Mouse (Mus musculus): Measurements from ENCODE around the gene Zfp385b.

The Zfp385b gene

DNA sequence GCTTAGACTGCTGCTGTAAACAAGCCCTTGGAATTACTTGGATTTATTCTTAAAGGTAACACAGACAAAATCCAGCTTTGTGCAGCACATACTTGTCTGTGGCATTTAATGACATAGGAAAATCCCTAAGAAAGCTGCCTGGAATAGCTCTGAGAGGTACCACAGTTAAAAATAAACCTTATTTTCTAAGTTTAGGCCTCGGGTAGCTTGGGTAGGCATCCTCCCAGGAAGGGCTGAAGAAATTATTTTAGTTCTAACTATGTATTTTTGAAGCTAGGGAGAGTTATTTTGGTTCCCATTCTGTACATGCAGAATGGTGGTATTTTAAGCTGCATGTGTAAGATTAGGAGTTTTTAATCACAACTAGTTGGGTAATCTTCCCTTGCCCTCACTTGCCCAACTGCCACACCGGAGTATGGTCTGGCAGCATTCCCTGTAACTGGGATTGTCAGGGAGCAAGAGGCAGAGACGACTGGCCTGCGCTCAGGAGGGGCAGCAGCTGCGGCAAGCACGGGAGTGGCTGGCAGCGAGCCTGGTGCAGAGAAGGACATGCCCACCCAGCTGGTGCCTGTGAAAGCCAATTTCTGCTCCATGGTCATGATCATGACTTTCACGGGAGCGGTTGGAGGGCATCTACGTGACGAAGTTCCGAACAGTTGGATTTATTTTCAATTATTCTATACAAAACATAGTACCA, 230.1 kb downstream of the Zfp385b start:
- no peak for DNase-seq (ENCODE audit: low spot score in 2 of 2)

DNA sequence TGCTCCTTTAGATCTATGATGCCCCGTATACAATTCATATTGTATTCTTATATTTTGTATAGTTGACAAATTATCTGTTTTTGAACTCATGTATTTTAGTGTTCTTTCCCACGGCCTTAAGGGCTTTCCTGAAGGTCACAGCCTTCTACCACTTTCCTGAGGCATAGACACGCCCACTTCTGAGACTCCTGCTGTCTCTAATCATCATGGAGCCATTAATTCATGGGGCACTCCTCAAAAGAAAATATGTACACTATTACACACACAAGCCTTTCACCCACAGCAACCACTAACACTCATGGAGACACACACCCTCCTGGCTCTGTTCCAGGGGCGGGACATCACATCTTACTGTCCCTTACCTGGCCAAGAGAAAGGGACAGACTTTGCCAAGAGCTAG, 232.1 kb downstream of the Zfp385b start:
- no peak for DNase-seq (ENCODE audit: low spot score in 2 of 2)

DNA sequence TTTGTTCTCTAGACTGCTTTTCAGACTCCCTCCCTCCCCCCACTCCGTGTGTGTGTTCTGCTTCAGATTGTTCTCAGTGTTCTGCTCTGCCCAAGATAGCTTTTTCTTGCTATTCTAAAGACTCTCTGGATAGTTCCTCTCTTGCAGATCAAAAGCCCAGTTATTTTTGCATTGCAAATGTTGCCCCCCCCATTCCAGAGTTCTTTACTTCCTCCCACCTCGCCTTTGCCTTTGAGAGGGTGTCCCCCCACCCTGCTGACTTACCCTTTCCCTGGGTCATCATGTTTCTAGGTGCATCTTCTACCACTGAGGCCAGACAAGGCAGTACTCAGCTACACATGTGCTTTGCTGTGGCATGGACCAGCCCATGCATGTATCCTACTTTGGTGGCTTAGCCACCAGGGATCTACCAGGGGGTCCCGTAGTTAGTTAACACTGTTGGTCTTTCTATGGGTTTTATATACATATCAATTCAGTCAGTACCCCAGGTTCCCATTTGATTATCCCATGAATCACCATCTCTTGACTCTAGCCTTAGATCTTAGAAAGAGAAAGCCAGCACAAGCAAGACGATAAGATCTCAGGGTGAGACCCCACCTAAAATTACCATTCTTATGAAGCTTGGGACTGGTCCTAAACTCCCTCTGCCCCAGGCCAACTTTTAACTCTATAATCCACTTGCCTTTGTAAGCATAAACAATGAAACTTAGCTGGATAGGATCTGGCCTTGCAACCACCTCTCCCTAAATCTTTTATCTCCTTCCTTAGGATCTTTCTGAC, 232.7 kb downstream of the Zfp385b start:
- no peak for DNase-seq (ENCODE audit: low spot score in 2 of 2)

DNA sequence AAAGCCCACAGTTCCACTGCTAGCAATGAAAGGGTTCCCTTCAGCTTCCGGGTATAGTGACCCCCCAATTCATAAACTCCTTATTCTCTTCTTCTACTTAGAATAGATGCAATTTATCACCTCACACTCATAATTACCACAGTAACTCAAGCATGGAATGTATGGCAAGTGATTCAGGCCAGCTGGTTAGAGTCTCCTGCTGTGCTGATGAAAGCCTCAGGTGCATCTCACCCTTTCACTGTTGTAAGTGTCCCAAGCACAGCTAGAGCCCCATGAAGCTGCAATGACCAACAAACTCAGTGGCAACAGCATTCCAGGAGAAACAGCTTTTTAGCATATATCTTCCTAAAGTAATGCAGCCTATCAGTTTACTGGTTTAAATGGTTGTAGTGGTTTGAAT, 235.9 kb downstream of the Zfp385b start:
- no peak for DNase-seq (ENCODE audit: low spot score in 2 of 2)

DNA sequence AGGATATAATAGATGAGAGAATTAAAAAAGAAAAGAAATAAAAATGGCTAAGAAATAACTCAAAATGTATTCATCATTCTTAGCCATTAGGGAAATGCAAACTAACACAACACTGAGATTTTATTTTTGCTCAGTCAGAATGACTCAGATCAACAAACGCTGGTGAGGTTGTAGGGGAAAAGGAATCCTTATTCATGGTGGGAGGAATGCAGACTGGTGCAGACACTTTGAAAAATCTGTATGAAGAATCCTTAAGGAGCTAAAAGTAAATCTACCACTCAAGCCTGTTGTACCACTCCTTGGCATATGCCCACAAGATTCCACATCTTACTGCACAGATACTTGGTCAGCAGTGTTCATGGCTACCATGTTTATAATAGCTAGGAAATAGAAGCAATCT, 242.9 kb downstream of the Zfp385b start:
- no peak for DNase-seq (ENCODE audit: low spot score in 2 of 2)

DNA sequence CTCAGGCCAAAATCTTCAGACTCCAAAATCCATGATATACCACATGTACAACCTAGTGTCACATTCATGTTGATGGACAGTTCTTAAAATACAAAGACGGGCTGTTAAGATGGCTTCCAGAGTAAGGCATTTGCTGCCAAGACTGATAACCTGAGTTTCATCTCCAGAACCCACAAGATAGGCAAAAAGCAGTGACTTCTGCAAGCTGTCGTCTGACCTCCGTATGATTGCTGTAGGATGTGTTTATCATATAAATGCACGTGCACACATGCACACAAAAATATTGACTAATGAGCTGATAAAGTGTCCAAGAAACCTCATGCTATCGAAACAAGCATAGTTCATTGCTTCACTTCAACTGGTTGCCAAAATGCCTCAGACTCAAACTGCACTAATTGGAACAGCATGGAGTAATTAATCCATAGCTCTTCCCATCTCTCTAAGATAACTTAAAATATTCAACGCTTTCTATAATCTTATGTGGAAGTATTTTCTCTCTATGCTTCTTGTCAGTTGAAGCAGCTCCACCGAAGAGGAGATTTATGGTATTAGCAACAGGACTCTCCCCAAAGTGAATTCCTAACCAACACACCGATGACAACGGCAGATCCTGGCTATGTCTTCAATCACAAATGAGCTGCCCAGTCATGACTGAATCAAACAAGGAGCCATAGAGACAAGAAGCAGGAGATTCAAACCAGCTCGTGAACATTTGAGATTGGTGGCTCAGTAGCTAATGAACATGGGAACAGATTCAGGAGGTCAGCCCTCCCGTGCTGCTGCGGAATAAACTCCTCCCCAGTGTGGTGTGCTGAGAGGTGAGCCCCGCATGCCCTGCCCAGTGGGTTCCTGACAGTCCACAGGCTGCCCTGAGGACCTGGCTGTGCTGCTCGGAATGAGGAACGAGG, 251.7 kb downstream of the Zfp385b start:
- no peak for DNase-seq (ENCODE audit: low spot score in 2 of 2)

DNA sequence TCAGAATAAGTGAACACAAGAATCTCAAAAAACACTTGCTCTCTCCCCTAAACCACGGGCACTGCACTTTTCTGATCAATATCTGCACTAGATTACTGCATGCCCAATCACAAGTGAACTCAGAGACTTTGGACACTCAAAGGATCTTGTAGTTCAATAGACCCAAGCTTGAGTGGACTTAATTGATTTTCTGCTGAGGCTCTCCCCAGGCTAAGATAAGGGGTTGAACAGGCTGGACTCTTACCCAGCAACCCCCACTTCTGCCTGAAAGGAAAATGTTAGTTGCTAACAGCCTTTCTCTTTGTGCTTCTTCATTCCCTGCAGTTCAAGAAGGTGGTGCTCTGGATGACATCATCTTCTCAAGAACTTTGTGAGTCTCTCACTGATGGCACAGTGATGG, 255.7 kb downstream of the Zfp385b start:
- DNase-seq (ENCODE audit: low spot score in 2 of 2), result no peak

DNA sequence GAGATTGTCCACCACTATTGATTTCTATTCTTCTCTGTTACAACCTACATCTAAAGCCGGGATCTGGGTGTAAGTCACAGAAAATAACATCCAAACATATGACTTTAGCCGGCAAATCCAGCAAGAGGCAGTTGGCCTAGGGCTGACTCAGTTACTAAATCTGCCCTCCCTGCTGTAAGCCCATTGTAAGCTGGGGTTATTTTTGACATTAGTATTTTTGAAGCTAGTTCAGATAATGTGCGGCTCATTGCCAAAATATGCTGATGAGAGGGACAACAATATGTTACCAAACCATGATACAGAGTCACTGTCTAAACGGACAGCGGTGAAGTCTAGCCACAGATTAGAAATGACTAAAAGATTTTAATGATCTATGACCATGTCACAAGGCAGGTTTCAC, 257.5 kb downstream of the Zfp385b start:
- DNase-seq (ENCODE audit: low spot score in 2 of 2), result no peak

DNA sequence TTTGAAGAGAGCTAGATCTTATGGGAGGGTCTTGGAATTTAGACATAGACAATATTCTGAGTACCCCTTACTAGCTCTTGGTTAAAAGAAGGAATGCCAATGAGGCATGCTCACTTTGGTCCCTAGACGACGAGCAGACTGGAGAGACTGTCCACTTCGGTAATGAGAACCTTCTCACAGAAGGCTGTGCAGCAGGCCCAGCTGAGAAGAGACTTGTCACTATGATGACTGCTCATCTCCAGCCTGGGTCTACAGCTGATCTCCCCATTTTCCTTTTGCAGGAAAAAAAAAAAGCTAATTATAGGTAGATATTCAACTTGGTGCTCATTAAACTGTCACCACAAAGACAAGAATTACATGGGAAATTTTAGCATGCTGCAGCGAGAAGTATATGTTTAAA, 262.5 kb downstream of the Zfp385b start:
- no peak for DNase-seq (ENCODE audit: low spot score in 2 of 2)

DNA sequence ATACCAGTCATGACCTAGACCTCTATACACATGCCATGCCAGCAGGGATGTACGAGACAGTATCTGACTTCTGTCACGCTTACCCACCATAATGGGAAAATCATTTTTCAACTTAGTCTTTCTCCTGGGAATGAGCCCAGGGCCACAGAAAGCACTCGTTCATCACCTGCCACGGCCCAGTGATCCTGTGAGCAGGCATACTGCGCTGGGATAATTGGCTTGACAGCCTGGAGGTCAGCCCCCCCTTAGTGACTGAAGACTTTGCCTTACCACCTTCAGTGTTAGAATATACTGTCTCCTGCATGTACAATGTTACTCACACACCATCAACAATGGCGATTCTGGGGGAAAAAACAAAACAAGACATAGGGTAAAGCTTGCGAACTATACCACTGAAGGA, 263.5 kb downstream of the Zfp385b start:
- DNase-seq (ENCODE audit: low spot score in 2 of 2), result no peak

DNA sequence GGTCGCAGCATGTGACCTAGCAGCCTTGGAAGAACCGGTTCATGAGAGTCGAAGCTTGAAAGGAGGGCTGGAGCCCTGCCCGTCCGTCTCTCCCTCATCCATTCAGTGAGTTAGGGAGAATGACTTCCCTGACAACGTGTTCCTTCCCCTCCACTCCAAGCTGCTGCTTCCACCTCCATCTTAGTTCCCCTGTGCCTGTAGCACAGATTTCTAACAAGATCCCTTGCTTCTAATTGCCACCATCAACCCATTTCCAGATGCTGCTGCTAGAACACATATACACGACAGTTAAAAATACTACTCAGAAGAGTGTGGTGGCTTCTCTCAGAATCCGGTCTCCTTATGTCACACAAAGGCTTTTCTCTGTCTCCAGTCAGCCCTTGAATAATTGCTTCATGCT, 266.8 kb downstream of the Zfp385b start:
- no peak for DNase-seq (ENCODE audit: low spot score in 2 of 2)

DNA sequence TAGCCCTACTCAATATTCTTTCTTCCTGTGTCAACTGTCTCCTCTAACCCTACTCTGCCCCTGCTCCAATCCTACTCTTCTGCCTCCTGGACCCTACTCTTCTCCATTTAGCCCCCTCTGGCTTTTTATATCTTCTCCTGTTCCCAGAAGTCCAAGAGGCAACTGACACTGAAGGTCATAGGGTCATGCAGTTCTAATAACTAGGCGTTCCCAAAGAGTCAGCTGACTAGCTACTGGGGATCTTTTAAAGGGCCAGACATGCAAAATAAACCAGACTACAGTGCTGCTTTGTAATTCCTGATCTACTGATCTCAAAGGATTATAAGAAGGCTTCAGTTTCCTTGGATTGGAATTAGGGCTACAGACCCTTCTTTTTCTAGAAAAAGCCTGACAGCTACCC, 276.1 kb downstream of the Zfp385b start:
- no peak for DNase-seq (ENCODE audit: low spot score in 2 of 2)

DNA sequence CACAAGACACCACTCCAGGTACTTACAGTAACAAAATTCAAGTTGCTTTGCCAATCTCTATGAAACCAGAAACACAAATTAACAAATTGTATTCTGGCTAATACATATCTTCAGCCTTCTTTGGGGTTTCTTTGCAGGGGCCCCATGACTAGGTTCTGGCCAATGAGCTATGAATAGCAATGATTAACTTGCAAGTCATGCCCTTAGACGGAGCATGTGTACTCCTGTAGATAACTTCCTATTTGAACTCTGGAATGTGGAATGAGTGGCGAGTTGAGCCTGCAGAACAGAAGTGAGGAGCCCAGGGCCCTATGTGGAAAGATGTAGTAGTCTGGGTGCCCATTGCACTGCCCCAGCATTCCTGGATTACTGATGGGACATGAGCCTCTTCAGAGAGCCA, 276.8 kb downstream of the Zfp385b start:
- no peak for DNase-seq (ENCODE audit: low spot score in 2 of 2)

DNA sequence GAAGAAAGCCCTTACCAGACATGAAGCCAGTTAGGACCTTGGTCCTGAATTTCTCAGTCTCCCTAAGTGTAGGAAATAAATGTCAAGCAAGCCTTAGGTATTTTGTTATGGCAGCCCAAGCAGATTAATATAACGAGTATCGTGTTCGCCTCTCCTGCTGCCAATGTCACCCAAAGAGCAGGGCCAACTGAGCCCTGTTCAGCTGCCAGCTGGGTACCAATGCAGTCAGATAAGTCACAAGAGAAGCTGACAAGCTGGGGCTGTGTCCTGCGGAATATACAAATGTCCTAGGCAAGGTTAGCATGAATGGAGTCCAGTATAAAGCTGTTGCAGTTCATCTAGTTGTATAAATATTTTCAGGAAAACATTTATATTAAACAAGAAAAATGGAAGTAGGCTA, 277.8 kb downstream of the Zfp385b start:
- DNase-seq (ENCODE audit: low spot score in 2 of 2), result no peak

DNA sequence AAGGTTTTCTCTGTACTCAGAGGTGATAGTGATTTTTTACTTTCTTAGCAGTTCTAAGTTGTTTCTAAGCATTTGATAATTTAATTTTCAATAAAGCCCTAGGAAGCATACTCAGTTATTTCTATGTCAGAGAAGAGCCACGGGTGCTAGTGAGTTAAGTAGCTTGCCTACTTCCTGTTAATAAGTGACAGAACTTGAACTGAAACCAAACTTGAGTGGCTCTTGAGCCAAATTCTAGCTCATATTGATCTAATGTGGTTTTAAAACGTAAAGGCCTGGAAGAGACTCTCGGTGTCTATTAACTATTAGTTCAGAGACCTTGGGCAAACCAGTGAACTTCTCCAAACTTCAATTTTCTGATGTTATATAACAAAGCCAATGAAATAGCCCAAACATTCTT, 278.6 kb downstream of the Zfp385b start:
- DNase-seq (ENCODE audit: low spot score in 2 of 2), result no peak

DNA sequence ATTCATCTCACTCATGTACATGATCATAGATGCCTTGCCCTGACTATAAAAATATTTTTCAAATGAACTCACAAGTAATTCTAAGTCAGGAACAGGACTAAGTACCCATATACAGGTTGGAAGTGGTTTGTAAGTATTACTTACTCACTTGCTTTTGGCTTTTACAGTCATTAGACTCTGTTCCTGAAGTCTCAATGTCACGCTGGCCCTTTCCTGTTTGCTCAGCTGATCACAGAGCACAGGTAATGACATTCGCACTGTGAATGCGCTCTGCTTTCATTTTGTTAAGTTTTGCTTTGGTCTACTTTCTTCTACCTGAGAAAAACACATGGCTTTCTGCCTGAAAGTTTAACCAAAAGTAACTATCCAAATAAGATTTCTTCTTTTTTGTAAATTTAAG, 282.9 kb downstream of the Zfp385b start:
- DNase-seq (ENCODE audit: low spot score in 2 of 2), result no peak

DNA sequence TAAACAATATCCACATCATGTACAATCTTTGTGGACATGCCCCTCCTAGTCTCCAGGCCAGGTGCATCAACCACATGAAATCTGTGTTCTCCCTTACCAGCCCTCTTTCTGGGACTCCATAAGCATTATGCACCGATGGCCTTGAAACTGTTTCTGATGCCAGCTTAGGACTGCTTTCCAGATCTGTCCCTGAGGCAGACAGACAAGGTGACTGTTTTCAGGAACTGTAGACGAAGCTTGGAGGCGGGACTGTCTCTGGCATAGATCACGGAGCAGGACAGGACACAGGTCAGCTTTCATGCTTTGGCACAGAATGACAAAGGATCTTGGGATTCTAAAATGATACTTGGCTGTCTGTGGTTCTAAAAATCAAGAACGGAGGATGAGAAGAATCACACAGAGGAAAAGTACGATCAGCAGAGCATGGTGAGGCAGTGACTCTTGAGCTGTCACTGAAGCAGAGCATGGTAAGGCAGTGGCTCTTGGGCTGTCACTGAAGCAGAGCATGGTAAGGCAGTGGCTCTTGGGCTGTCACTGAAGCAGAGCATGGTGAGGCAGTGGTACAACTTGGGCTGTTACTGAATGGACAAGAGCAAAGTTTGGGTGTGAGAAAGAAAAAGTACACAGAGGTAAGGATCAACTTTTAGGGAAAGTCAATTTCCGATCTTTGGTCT, 291.2 kb downstream of the Zfp385b start:
- DNase-seq (ENCODE audit: low spot score in 2 of 2), result no peak

DNA sequence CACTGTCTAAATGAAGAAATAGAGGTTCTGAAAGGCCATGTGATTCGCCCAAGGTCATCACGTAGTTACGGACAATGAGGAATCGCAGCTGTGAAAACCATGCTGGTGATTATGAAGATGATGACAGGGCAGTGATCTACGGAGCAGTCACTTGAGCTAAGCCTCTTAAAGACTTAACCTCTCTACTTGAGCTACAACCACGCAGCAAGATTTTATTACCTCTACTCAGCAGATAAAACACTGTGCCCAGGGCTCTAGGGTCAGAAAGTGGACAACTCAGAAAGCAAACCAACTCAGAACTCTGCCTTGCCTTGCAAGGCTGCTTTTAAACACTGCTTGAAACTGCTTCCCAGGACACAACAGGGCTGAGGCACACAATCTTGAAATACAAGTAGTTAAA, 291.8 kb downstream of the Zfp385b start:
- no peak for DNase-seq (ENCODE audit: low spot score in 2 of 2)

DNA sequence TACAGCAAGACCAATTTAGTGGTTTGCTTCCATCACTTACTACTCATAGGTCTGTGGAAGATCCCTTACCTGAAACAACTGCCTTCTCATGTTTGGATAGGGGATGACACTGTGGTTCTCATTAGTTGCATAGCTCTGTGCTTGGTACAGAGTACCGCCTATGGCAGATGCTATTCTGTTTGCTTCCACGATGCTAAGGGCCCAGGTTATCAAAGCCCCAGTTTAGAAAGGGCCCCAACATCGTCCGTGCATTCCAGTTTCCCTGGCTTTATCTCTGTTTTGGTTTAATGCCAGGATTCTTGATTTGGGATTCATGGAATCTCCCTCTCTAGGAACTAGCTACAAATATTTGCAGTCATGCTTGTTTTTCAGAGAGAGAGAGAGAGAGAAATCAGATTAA, 292.6 kb downstream of the Zfp385b start:
- DNase-seq (ENCODE audit: low spot score in 2 of 2), result no peak

DNA sequence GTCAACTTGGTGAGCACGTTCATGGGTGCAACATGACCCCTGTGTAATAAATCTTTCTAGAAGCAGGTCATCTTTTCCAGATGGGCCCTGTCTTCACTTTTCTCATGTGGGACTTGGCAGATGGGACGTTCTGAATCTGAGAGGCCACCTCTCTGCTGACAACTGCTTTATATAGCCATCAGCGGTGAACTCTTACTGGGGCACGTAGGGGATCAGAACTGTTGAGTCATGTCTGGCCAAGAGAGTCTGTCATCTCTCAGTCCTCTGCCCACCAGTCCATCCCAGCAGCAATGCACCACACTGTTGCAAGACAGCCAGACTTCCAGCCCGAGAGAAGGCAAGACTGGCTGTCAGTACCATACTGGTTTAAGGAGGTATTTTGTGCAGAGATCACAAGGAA, 293.1 kb downstream of the Zfp385b start:
- DNase-seq (ENCODE audit: low spot score in 2 of 2), result no peak

DNA sequence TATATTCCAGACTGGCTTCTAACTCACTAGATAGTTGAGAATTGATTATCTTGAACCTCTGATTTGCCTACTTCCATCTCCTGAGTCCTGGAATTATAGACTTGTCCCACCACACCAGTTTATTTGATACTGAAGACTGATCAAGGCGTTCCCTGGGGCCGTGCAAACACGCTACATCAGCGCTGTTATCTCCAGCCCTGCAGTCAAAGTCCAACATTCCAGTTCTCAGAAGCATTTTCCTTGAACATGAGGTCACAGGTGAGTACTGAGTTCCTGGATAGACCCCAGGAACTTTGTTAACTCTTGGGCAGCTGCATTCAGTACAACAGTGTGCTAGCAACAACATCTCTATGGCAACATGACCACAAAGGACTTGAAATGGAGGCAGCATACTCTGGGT, 297.2 kb downstream of the Zfp385b start:
- no peak for DNase-seq (ENCODE audit: low spot score in 2 of 2)

DNA sequence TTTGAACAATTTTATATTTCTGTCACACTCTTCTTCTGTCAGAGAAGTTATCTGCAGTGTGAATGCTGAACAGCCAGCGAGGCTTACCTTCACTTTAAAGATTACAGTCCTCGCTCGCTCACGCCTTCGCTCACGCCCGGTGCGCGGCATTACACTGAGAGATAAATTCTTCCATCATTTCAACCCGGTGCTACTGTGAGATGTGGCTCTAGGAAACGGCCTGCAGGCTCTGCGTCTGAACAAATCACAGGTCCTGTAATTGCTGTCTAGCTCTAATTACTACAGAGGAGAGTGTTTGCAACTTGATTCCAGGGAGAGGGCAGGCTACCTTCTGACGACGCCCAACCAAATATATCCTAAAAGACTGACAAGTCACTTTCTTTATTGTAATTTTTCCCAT, 300.1 kb downstream of the Zfp385b start:
- DNase-seq (ENCODE audit: low spot score in 2 of 2), result peak in 1 of 2 experiments; percentile 11
